Mouse (Mus musculus): Measurements from ENCODE around the gene Cela3b.

DNA sequence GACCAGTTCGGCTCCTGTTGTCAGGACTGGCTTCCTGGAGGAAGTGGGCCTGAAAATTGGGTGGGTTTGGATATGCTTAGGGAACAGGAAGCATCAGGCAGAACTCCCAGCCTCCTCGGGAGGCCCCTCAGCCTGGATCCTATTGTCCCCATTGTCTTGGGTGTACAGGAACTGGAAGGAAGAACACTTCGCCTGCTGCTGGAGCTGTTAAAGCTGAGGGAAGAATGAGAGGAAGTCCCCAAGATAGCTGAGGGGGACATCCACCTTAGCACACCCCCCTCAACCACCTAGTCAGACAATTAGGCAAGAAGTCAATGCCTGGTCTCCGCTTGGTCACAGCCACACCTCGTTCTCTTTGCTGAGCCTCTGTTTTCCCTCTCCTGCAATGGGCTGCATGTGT is 48.0 kb upstream of the Cela3b start:
- no peak for TF ChIP-seq POLR2A (IDR thresholded peaks at IDR 0.05; ENCODE audit: low read depth, low read length)
- TF ChIP-seq CTCF (IDR thresholded peaks at IDR 0.05; ENCODE audit: extremely low read depth, insufficient read length, insufficient replicate concordance, low read depth, low read length), result no peak
